Comparison of ENCODE assay signal across 8 mouse cellular contexts in the genomic region with DNA sequence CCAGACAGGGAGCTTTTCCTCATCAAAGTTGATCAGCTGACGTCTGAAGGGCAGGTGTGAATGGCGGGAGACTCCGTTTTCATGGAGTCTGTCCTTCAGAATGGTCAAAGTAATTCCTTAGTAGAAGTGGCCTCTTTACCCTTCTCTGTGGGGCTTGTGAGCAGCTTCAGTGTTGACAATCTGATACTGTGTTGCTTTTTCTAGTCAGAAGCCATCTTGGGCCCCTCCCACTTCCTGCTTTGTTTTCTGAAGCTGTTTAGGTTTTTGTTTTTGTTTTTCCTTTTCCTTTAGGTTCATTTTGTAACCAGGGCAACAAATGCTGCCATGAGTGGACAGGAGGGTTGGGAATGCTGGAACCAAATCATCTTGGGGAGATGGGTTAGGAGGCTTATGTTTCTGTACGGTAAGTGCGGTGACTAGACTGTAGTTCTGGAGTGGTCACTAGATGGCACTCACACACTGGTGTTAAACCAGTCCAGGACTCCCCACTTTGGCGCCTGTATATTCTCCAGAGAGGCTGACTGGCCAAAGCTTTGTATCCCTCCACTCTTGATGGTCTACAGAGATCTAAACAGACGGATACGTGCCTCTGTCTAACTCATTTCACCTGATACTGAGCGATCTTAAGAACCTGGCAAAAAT. TPM values are rescaled to one million over a fixed set of nuclear protein-coding genes. Genes with fewer than 3 reads are reported as not detected.
DNase-seq lines count a peak whose midpoint lies in the region; ATAC-seq and TF ChIP-seq lines count a peak whose summit lies in the region.

No protein-coding gene starts in this region.

- H3K27ac ChIP-seq in forebrain, embryonic 16.5 days (ENCODE audit: low read length), result no peak overlapping the region
- H3K27ac ChIP-seq in layer of hippocampus, adult 2 months, result peak overlapping the region; percentile 49
- H3K27ac ChIP-seq in thymus, adult 2 months (ENCODE audit: control insufficient read depth, insufficient read depth, low read length), result no peak overlapping the region

- H3K9ac ChIP-seq in forebrain, embryonic 16.5 days (replicated peaks; ENCODE audit: low read depth, low read length), result no peak overlapping the region

- H3K4me2 ChIP-seq in forebrain, embryonic 16.5 days (ENCODE audit: low read length), result peak overlapping the region; percentile 27

- H3K36me3 ChIP-seq in G1E (replicated peaks), result peaks cover 51% of the 10 kb centered on the region
- no peaks in the 10 kb centered on the region for H3K36me3 ChIP-seq in forebrain, embryonic 16.5 days (ENCODE audit: control insufficient read depth, insufficient read depth)
- no peaks in the 10 kb centered on the region for H3K36me3 ChIP-seq in thymus, adult 2 months (ENCODE audit: control insufficient read depth, insufficient read depth, low read length)

- H3K4me1 ChIP-seq in G1E (ENCODE audit: insufficient read depth, low read depth, low read length), result peaks cover 13% of the 10 kb centered on the region
- H3K4me1 ChIP-seq in forebrain, embryonic 16.5 days (replicated peaks; ENCODE audit: control insufficient read depth, insufficient read depth, low read length), result peaks cover 9% of the 10 kb centered on the region
- no peaks in the 10 kb centered on the region for H3K4me1 ChIP-seq in lung, adult 2 months (ENCODE audit: control insufficient read depth, insufficient read depth, low read length)
- H3K4me1 ChIP-seq in thymus, adult 2 months (replicated peaks; ENCODE audit: control insufficient read depth, insufficient read depth, low read length), result peaks cover 2% of the 10 kb centered on the region; the same call in 1 of the 2 replicates

- peak; percentile 68 for TF ChIP-seq CTCF in G1E (IDR thresholded peaks at IDR 0.05; ENCODE audit: low read depth, low read length)
- peak; percentile 94 for TF ChIP-seq CTCF in layer of hippocampus, adult 2 months (conservative IDR thresholded peaks at IDR 0.05)
- peak; percentile 61 for TF ChIP-seq CTCF in lung, adult 2 months (IDR thresholded peaks at IDR 0.05; ENCODE audit: insufficient read depth, low read length)
- TF ChIP-seq CTCF in thymus, adult 2 months (IDR thresholded peaks at IDR 0.05; ENCODE audit: borderline replicate concordance, control insufficient read depth, extremely low read depth, insufficient read depth, low read length, poor library complexity), result no peak

- H3K27me3 ChIP-seq in G1E (ENCODE audit: insufficient read depth, low read length), result no peaks in the 10 kb centered on the region
- H3K27me3 ChIP-seq in forebrain, embryonic 16.5 days (replicated peaks; ENCODE audit: control insufficient read depth, insufficient read depth, low read length), result peaks cover 25% of the 10 kb centered on the region
- no peaks in the 10 kb centered on the region for H3K27me3 ChIP-seq in thymus, adult 2 months (ENCODE audit: control insufficient read depth, insufficient read depth, low read length)

- TF ChIP-seq POLR2A in lung, adult 2 months (IDR thresholded peaks at IDR 0.05; ENCODE audit: borderline replicate concordance, extremely low read depth, low read depth, low read length), result no peak
- no peak for TF ChIP-seq POLR2A in thymus, adult 2 months (IDR thresholded peaks at IDR 0.05; ENCODE audit: control insufficient read depth, extremely low read depth, insufficient read depth, low read length, poor library complexity)

- H3K9me3 ChIP-seq in G1E (replicated peaks), result peaks cover 3% of the 10 kb centered on the region
- no peaks in the 10 kb centered on the region for H3K9me3 ChIP-seq in forebrain, embryonic 16.5 days (ENCODE audit: control insufficient read depth, low read length)

- whole genome bisulfite sequencing in forebrain, embryonic 16.5 days, result 23% methylated on average over 9 of the region's 9 CpGs
- WGBS in lung, adult 2 months, result 17% methylated on average over 9 of the region's 9 CpGs
- 24% methylated on average over 9 of the region's 9 CpGs for WGBS in thymus, adult 2 months

- no peak overlapping the region for H3K4me3 ChIP-seq in G1E (ENCODE audit: low read depth, low read length)
- no peak overlapping the region for H3K4me3 ChIP-seq in forebrain, embryonic 16.5 days (replicated peaks; ENCODE audit: low read length)
- H3K4me3 ChIP-seq in layer of hippocampus, adult 2 months, result peak overlapping the region; percentile 42
- H3K4me3 ChIP-seq in lung, adult 2 months (replicated peaks; ENCODE audit: extremely low read depth, low read depth, low read length), result peak overlapping the region; percentile 6
- H3K4me3 ChIP-seq in thymus, adult 2 months (ENCODE audit: control insufficient read depth, insufficient read depth, low read length), result no peak overlapping the region

- peak; percentile 61 for DNase-seq in G1E (ENCODE audit: low spot score)
- DNase-seq in cerebellum, adult 18-20 months, result peak; percentile 91 to 93
- DNase-seq in heart, postnatal 4 days, result peak; percentile 84
- DNase-seq in layer of hippocampus, adult 2 months (ENCODE audit: low spot score in 2 of 2), result peak; percentile 79 to 83
- DNase-seq in lung, adult 2 months, result peak; percentile 67
- peak; percentile 70 for DNase-seq in thymus, adult 2 months

- peak; percentile 86 for ATAC-seq in G1E (ENCODE audit: extremely low read depth, insufficient number of reproducible peaks, low FRiP score, poor library complexity, severe bottlenecking)
- ATAC-seq in forebrain, embryonic 16.5 days, result peak; percentile 94
- ATAC-seq in neutrophil, adult 5-6 weeks (ENCODE audit: extremely low read depth, insufficient number of reproducible peaks, low FRiP score, poor library complexity, severe bottlenecking), result peak; percentile 80

RNA-seq across cellular contexts. Expression of gene Clybl, which starts 42.1 kb away (rescaled TPM):
- total RNA-seq in G1E (2014; fragmentation: Nextera tagmentation), result 263 and 301 TPM in 2 replicates
- total RNA-seq in G1E (2017), result 45.1 and 48.2 TPM in 2 replicates
- 38.7 and 44.6 TPM in 2 replicates for polyA plus RNA-seq in G1E (2012)
- 7.5 and 8.4 TPM in 2 replicates for polyA plus RNA-seq in forebrain, embryonic 16.5 days (2015; fragmentation: Nextera tagmentation; extraction: Ambion mirVana)
- total RNA-seq in heart, postnatal 4 days (2021), result 10 to 100 TPM; 83.0 to 94.2 TPM
- total RNA-seq in layer of hippocampus, adult 2 months (2021), result 10 to 100 TPM; 26.2 to 28.9 TPM
- 3.5 and 5.8 TPM in 2 replicates for polyA plus RNA-seq in lung, adult 2 months (2012; rRNA removed)
- total RNA-seq in neutrophil, adult 5-6 weeks (2017), result 1.5 and 2.1 TPM in 2 replicates
- 4.3 and 5.5 TPM in 2 replicates for polyA plus RNA-seq in thymus, adult 2 months (2012; rRNA removed)

Comparison
In these comparisons a context has a peak if more than half of its experiments do, and no peak if none do; other contexts are left out.
1. H3K4me3 ChIP-seq: peak in layer of hippocampus, adult 2 months (single experiment) and lung, adult 2 months (single experiment); none in G1E (single experiment), forebrain, embryonic 16.5 days (single experiment) and thymus, adult 2 months (single experiment).
2. Peak in every context shown above with its lines, with median percentiles within 50 percentile points of each other: ATAC-seq and DNase-seq.